Mouse (Mus musculus) adrenal gland, postnatal 14 days (tissue): Measurements from ENCODE around the gene Mgat3. TPM values are rescaled to one million over a fixed set of nuclear protein-coding genes. Genes with fewer than 3 reads are reported as not detected.

ENCODE experiments used
- DNase-seq: peaks from one replicate; pipeline ENCODE4 v3.0.0; 2021; ENCODE audit warnings: mixed read lengths
- total RNA-seq: library from RNA; stranded (reverse); gene quantifications from 2 replicates; pipeline ENCODE4 v1.2.3, GENCODE M21; 2021

Gene Mgat3
- total RNA-seq, 1 experiment from 2014 or later = 6.6 TPM

DNA sequence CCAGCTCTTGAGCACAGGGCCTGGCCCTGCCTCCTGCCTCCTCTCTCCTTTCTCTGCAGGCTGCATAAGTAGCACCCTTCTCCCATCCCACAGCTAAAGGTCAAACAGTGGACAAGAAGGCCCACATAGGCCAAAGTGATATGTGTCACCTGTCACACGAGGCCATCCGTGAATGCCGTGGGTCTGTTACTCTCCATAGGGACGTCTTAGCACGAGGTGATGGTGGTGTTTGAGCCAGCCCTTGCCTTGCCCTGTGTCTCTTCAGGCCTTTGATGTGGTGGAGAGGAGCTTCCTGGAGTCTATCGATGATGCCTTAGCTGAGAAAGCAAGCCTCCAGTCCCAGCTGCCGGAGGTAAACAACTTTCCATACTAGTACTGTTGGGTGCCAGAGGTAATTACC is 24.0 kb upstream of the Mgat3 start:
- DNase-seq = no peak

DNA sequence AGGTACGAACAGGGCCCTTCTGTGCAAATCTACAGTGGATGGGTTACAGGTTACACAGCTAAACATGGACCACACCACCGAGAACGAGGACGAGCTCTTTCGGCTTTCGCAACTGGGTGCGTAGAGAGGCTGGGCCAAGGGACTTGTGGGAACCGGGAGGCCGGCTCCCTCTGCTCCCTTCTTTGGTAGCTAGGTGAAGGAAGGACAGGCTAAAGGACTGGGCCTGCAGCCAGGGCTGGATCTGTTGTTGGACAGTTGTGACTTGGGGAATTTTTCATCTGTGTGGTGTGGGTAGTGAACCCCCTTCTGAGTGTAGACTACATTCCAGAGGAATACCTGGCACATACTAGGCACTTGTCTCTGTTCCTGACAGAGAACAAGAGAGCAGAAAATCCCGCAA is 20.9 kb upstream of the Mgat3 start:
- DNase-seq = no peak

DNA sequence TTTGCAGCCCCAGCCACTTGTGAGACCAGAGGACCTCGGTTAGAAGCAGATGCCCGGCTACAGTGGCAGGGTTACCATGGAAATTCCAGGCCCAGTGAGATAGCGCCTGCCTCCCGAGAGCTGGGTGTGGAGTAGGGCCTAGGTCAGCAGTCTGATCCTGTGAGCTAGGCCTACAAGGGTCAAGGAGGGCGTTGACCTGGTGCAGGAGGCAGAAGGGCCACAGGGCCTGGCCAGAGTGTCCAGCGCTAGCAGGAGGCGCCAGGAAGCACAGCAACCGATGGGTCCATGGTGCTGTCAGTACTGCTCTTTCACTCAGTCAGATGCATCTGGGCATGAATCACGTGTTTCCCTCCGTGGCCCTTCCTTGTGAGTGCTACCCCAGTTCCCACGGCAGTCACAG is 19.8 kb upstream of the Mgat3 start:
- no peak for DNase-seq

- no peak for DNase-seq
These were observed 17.8 kb upstream of the Mgat3 start for GRCm38 (mm10) chr15:80155707-80156106.

GRCm38 (mm10) chr15:80157197-80157943 is 16.2 kb upstream of the Mgat3 start:
- no peak for DNase-seq

- no peak for DNase-seq
These were observed 15.4 kb upstream of the Mgat3 start for GRCm38 (mm10) chr15:80158001-80158706.

GRCm38 (mm10) chr15:80158707-80159090 is 14.8 kb upstream of the Mgat3 start:
- no peak for DNase-seq

GRCm38 (mm10) chr15:80159286-80159901 is 14.1 kb upstream of the Mgat3 start:
- DNase-seq = peak; percentile 30

GRCm38 (mm10) chr15:80160223-80160622 is 13.3 kb upstream of the Mgat3 start:
- no peak for DNase-seq

DNA sequence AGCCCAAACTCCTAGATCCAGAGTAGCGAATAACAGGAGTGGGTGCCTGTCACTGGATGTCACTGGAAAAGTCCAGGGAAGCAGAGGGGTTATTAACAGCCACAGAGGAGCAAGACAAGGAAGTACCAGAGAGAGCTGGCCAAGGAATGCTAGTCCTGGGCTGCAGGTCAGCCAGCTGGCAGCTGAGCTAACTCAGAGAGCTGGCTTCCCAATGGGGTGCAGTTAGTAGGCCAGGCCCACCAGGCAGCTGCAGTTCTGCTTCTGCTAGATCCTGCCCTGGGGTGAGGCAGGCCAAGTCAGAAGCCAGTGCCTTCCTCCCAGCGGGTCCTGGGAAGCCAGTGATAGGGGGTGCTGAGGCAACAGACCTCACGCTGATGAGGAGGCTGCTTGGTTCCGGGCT is 12.8 kb upstream of the Mgat3 start:
- peak; percentile 33 for DNase-seq

DNA sequence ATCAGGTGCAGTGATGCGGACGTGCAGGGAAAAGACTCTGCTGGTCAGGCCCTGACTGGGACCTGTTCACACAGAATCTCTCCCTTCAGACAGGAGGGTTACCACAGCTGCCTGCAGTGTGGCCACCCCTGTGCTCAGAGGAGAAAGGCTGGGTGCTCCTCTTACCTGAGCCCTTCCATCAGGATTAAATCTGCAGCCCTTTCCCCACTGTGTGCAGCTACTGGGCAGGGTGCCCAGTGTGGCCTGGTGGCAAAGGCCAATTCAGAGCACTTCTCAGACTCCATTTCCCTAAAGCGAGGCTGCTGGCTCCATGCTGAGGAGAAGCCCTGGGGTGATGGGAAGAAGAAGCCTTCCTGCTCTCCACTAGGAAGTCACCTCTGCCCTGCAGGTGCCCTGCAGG is 12.3 kb upstream of the Mgat3 start:
- DNase-seq = no peak

DNA sequence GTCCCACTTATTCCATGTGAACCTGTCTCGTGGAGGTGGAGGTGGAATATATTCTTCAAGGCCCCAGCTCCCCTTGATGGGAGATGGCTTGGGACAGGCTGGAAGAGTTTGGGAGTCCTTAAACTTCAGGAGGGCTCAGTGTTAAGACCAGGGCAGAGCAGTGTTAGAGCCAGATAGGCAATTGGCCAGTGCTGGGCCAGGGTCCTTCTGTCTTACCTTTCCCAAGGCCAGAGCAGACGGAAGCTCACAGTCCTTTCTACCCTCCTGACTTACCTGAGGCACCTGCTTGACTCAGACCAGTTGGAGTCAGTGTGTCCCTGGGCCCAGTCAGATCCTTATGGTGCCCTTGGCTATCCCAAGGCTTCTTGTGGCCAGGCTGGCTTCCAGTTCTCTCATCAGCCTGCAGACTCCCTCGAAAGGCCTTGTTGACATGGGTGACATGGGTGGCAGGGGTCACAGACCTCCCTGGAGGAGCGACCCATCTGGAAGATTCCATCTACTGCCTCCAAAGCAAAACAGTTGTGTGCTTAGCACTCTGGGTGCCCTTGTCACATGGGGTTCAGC is 11.0 kb upstream of the Mgat3 start:
- no peak for DNase-seq

- peak; percentile 23 for DNase-seq
These were observed 10.2 kb upstream of the Mgat3 start for GRCm38 (mm10) chr15:80163274-80163673.

DNA sequence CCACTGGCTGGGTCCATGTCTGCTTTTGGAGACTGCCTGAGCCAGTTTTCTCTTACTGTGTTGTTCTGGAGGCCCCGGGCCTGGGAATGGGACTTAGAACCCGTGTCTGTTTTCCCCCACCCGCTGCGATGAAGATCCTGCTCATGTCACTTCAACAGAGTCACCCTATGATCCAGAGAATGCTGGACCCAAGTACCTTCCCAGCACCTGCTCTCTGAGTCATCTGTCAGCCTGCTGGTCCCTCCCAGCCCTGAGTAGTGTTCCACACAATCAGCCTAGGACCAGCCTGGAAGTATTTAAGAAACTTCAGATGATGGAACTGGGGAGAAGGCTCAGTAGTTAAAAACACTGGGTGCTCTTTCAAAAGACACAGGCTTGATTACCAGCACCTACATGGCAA is 9.8 kb upstream of the Mgat3 start:
- DNase-seq = no peak

DNA sequence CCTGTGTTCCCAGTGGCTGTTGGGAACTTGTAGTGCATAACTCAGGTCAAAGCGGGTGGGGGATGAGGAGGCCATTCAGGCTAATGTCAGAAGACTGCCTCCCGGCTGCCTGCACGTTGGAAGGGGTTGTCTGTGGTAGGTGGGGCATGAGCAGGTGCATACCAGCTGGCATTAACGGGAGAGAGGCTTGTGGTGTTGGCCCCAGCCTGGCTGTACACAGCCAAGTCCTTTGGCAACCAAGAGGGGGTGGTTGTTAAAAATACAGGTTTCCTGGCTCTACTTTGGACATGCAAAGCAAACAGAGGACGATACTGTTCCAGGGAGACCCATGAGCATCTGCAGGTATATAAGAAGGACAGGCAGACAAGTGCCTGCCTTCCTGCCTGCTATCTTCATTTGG is 8.1 kb upstream of the Mgat3 start:
- DNase-seq = no peak

DNA sequence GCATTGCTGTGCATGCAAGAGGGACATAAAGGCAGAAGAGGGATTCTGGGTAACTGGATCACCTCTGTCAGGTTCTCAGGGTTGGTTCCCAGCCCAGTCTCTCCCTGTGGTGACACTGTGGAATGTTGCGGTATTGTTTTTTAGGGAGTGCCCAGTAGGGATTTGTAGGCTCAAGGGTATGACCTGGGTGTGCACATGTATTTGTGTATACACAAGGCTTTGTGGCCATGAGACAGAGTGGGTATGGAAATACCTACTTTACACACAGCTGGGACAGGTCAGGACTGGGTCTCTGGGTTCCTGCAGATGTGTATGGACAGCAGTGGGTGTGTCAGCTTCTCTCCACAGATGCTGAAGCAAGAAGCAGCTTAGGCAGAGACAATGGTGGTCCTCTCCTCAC is 4.0 kb upstream of the Mgat3 start:
- DNase-seq = no peak

DNA sequence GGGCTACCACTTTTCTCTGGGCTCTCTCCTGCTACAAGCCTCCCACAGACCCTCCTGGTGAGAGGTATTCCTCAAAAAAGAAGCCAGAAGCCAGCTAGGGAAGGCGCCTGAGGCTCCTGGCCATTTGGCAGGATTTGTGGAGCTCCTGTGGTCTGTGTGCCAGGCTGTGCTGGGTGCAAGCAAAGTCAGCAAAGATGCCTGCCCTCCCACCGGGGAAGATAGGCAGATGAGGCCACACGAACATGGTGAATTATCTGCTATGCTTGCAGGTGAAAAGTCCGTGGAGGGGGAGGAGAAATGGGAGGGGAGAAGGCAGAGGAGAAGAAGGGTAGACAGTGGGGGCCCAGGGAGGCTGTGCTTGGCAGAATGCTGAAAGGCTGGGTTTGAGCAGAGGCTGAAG is 3.2 kb upstream of the Mgat3 start:
- no peak for DNase-seq

DNA sequence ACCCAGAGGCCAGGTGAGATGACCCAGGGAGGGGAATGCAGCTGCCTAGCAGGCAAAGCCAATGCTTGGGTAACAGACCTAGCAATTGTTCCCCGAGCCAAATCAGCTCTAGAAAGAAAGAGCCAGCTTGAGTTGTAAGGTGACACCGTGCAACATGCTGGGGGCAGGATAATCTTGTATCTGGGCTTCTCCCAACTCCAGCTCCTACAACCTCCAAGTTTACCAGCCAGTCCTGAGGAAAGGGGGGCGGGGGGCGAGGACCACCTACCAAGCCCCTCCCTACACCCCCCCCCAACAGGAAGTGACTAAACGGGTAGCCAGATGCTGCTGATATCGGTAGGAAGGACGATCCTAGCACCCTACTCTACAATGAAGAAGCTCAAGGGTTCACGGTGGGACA is 2.2 kb upstream of the Mgat3 start:
- no peak for DNase-seq

DNA sequence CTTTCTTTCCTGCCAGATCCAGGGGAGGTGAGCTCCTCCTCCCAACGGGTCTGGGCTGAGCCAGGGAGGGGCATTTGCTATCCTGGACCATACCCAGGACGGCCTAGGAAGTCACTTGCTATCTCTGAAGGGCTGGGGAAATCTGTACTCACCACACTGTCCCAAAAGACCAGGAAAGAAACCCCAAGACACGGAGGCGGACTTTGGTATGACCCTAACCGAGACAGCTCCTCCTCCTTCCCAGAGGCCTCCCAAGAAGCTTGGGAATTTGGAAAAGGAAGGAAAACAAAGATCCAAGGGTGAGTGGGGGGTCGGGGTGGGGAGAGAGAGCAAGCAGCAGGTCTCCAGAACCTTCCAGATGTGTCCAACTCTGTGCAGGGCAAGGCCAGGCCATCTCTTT is 1.7 kb upstream of the Mgat3 start:
- DNase-seq = no peak

GRCm38 (mm10) chr15:80173781-80174597 is 468 bp downstream of the Mgat3 start:
- peak; percentile 36 for DNase-seq

DNA sequence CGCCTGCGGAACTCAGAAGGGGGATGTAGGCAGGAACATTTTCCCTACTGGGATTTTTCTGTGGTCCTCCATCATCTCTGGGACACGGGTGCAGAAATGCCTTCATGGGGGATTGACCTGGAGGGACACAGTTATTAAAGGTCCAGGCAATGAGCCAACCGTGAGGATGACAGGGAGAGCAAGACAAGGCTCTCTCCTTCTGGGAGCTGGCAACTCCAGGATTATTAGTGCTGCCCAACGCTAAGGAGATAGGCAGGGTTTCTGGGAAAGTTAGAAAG is 1.0 kb downstream of the Mgat3 start:
- DNase-seq = no peak

DNA sequence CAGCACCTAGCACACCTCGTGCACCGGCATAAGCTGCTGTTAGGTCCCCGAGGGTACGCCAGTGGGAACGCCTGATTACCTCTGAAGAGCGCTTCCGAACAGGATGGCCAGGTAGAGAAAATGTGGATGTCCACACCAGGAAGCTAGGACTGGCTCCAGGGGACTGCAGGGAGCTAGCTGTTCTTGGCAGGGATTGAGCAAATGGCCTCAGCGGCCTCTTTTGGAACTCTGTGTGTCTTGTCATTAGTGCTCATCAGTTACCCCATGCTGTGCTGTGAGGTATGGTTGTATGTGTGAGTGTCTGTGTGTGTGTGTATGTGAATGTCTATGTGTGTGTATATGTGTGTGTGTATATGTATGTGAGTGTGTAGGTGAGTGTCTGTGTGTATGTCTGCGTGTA is 1.8 kb downstream of the Mgat3 start:
- no peak for DNase-seq

DNA sequence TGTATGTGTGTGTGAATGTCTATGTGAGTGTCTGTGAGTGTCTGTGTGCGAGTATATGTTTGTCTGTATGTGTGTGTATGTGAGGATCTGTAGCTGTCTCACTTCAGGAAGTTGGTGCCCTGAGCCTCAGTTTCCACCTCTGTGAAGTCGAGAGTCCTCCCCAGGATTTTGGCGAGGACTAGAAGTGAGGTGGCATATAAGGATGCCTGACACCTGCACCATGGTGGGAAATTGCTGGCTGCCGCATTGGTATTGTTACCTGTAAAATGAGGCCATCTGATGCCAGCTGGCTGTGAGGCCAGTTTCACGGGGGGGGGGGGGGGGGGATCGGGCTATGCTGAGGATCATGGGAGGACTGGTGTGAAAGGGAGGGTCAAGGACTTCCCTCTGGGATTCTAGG is 2.2 kb downstream of the Mgat3 start:
- no peak for DNase-seq
